24 mouse cellular contexts compared by ENCODE assay signal in the genomic region with DNA sequence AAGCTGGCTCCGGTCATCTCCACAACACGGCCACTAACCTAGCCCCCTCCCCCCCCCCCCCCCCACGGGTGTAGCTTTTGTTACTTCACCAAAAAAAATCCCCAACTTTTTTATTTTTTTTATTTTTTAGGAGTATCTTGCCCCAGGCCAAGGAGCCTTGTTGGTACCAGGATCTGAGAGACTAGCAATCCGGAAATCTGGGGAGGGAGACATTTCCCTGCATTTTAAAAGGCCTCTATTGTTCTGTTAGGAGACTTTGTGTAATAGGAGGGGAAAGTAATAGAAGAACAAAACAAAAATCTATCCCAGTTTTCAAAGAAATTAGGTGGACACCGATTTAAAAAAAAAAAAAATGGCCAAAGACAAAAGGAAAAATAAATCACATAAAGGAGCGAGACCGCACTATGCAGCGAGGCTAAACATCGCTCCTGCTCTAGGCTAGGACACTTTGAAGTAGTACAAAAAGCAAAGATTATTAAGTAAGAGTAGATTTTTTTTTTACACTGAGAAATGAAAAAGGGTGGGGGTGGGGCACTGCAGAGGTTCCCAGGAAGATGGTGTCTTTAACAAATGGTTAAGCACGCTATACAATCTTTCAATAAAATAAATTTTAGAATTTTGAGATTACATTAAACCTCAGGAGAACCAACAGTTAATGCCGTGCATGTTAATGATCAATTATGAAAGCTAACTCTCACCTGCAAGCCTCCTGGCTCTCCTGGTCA.
A peak's percentile ranks its signal among the peaks of the same experiment; 100 is the strongest.
DNase-seq lines count a peak whose midpoint lies in the region; ATAC-seq and TF ChIP-seq lines count a peak whose summit lies in the region.
"Had no signal": no experiment of that assay in that cellular context is flagged by ENCODE, and none has a peak within 500 bp of the region (broad histone marks: within the 10 kb centered on the region; RNA-seq: fewer than 3 reads in every experiment).

No protein-coding gene starts in this region.

- TF ChIP-seq POLR2A in kidney, adult 2 months (IDR thresholded peaks at IDR 0.05; ENCODE audit: low read depth, low read length) = no peak

- intact Hi-C loops in heart, postnatal 14 days (cut with DNase I) = loop anchor here (2.0 kb wide), 1 partner anchor 33 kb away; no protein-coding TSS in a partner anchor
- intact Hi-C loops in heart, postnatal 36 days (cut with DNase I) = loop anchor here (2.0 kb wide), 1 partner anchor 35 kb away; no protein-coding TSS in a partner anchor

- H3K9me3 ChIP-seq in heart, embryonic 13.5 days = peaks cover 10% of the 10 kb centered on the region; the same call in 1 of the 2 replicates

- H3K4me3 ChIP-seq in heart, embryonic 13.5 days = no peak overlapping the region
- no peak overlapping the region for H3K4me3 ChIP-seq in kidney, adult 2 months (ENCODE audit: insufficient read depth, low read depth, low read length)
- H3K4me3 ChIP-seq in brown adipose tissue, adult 24 weeks (ENCODE audit: insufficient read depth, low read depth, low read length) = no peak overlapping the region
- H3K4me3 ChIP-seq: forebrain, embryonic 10.5 days; forebrain, embryonic 13.5 days had no signal

- DNase-seq in heart, adult 11 months = peak; percentile 86
- no peak for DNase-seq in heart, postnatal 14 days
- no peak for DNase-seq in heart, postnatal 36 days
- peak; percentile 23 for DNase-seq in kidney, adult 2 months
- DNase-seq in kidney, postnatal 4 days = no peak
- DNase-seq: adrenal gland, adult 2 months; adrenal gland, postnatal 14 days; B cell, adult 2 months; cerebellum, adult 11-12 months; cerebellum, adult 8-10 months; cerebellum, postnatal 10 days; cerebellum, postnatal 36 days; gastrocnemius, postnatal 14 days; heart, postnatal 10 days; kidney, adult 11 months; kidney, adult 9 months had no signal

- H3K4me2 ChIP-seq in heart, embryonic 13.5 days = no peak overlapping the region
- H3K4me2 ChIP-seq: forebrain, embryonic 13.5 days; hindbrain, embryonic 14.5 days had no signal

- WGBS in heart, embryonic 13.5 days = 74% methylated on average over 11 of the region's 11 CpGs
- 62% methylated on average over 11 of the region's 11 CpGs for WGBS in kidney, adult 2 months

- no peak for TF ChIP-seq CTCF in kidney, adult 2 months (conservative IDR thresholded peaks at IDR 0.05; ENCODE audit: insufficient read depth, insufficient read length, low read depth, low read length)

- ATAC-seq in heart, embryonic 13.5 days (ENCODE audit: extremely low read depth, insufficient number of reproducible peaks, low FRiP score, low TSS enrichment) = no peak
- ATAC-seq: forebrain, embryonic 13.5 days; forebrain, embryonic 16.5 days; hindbrain, postnatal 0 days; inflammation-experienced regulatory T-cells, adult 6 months had no signal

- no peaks in the 10 kb centered on the region for H3K27me3 ChIP-seq in heart, embryonic 13.5 days (replicated peaks)
- no peaks in the 10 kb centered on the region for H3K27me3 ChIP-seq in kidney, adult 2 months (replicated peaks; ENCODE audit: control insufficient read depth, insufficient read depth, low read length)
- H3K27me3 ChIP-seq: forebrain, embryonic 13.5 days had no signal

- peaks cover 80% of the 10 kb centered on the region for H3K4me1 ChIP-seq in heart, embryonic 13.5 days
- H3K4me1 ChIP-seq in kidney, adult 2 months (ENCODE audit: control insufficient read depth, insufficient read depth, low read length) = no peaks in the 10 kb centered on the region
- peaks cover 28% of the 10 kb centered on the region for H3K4me1 ChIP-seq in brown adipose tissue, adult 24 weeks (ENCODE audit: control insufficient read depth, insufficient read depth, insufficient read length, low read length)

- H3K36me3 ChIP-seq in heart, embryonic 13.5 days = peaks cover 11% of the 10 kb centered on the region
- no peaks in the 10 kb centered on the region for H3K36me3 ChIP-seq in kidney, adult 2 months (ENCODE audit: control insufficient read depth, insufficient read depth, low read length)

- no peak overlapping the region for H3K9ac ChIP-seq in heart, embryonic 13.5 days
- H3K9ac ChIP-seq: forebrain, embryonic 13.5 days; hindbrain, embryonic 14.5 days had no signal

- H3K27ac ChIP-seq in heart, embryonic 13.5 days (replicated peaks) = peak overlapping the region; percentile 1; the same call in 1 of the 2 replicates
- H3K27ac ChIP-seq in kidney, adult 2 months (ENCODE audit: insufficient read depth, low read depth, low read length) = no peak overlapping the region
- peak overlapping the region; percentile 87 for H3K27ac ChIP-seq in brown adipose tissue, adult 24 weeks (replicated peaks; ENCODE audit: low read depth, low read length)
- H3K27ac ChIP-seq: forebrain, embryonic 10.5 days; forebrain, embryonic 13.5 days; hindbrain, embryonic 14.5 days; hindbrain, postnatal 0 days had no signal

Comparison
In these comparisons a context has a peak if more than half of its experiments do, and no peak if none do; other contexts are left out.
1. DNase-seq: peak in heart, adult 11 months (single experiment) and kidney, adult 2 months (single experiment); none in heart, postnatal 14 days (0 of 2), heart, postnatal 36 days (0 of 2) and kidney, postnatal 4 days (0 of 2).